Mouse (Mus musculus) hindbrain, embryonic 16.5 days (tissue): ENCODE measurements around the gene Mag. TPM values are rescaled to one million over a fixed set of nuclear protein-coding genes. Genes with fewer than 3 reads are reported as not detected.

Experiments
- ATAC-seq: fragments of 200-750 bp; cut with Nextera tagmentation; 2 replicates; pipeline ENCODE4 v1.8.0; 2017; ENCODE audit warnings: moderate TSS enrichment, moderate library complexity
- H3K27ac ChIP-seq: fragments of 300-500 bp; sonication (generic); 2 replicates; pipeline ENCODE4 v1.5.1; 2014; ENCODE audit warnings: low read depth, mild to moderate bottlenecking, control low read depth, low read length, moderate library complexity
- H3K27me3 ChIP-seq: fragments of 300-500 bp; sonication (generic); replicated peaks from 2 replicates; pipeline ENCODE4 v1.6.1; 2014; ENCODE audit warnings: low read length; ENCODE audit not compliant: control insufficient read depth, insufficient read depth
- H3K36me3 ChIP-seq: fragments of 300-500 bp; sonication (generic); 2 replicates; pipeline ENCODE4 v1.6.1; 2014; ENCODE audit warnings: mild to moderate bottlenecking, low read length, moderate library complexity, mixed read lengths; ENCODE audit not compliant: control insufficient read depth, insufficient read depth
- H3K4me1 ChIP-seq: fragments of 300-500 bp; sonication (generic); 2 replicates; pipeline ENCODE4 v1.6.1; 2014; ENCODE audit warnings: low read depth, low read length; ENCODE audit not compliant: control insufficient read depth, insufficient read depth
- H3K4me2 ChIP-seq: fragments of 300-500 bp; sonication (generic); 2 replicates; pipeline ENCODE4 v1.6.1; 2014; ENCODE audit warnings: mild to moderate bottlenecking, low read length, control low read depth, moderate library complexity
- H3K4me3 ChIP-seq: fragments of 300-500 bp; sonication (generic); 2 replicates; pipeline ENCODE4 v1.5.1; 2014; ENCODE audit warnings: mild to moderate bottlenecking, low read length, control low read depth, moderate library complexity
- H3K9ac ChIP-seq: fragments of 300-500 bp; sonication (generic); 2 replicates; pipeline ENCODE4 v1.6.1; 2014; ENCODE audit warnings: low read depth, mild to moderate bottlenecking, control low read depth, low read length, moderate library complexity
- H3K9me3 ChIP-seq: fragments of 300-500 bp; sonication (generic); 2 replicates; pipeline ENCODE4 v1.6.1; 2014; ENCODE audit warnings: mild to moderate bottlenecking, low read length, moderate library complexity; ENCODE audit not compliant: control insufficient read depth
- WGBS: fragments of 180-500 bp; shearing (Covaris S2); extraction: QIAGEN DNeasy Blood & Tissue Kit; methylation state at CpG from one replicate; pipeline ENCODE4 v1.1.7; 2014; 5-methylcytosine and 5-hydroxymethylcytosine counted together
- polyA plus RNA-seq: library from polyadenylated mRNA; unstranded; fragments of >200 nt; fragmentation: Nextera tagmentation; extraction: Ambion mirVana; gene quantifications from 2 replicates; pipeline ENCODE4 v1.2.1, GENCODE M21; 2015

Gene Mag
- polyA plus RNA-seq, 1 experiment from 2014 or later, result 5.8 TPM

GRCm38 (mm10) chr7:30916713-30917112 is 2.0 kb upstream of the Mag start:
- H3K9ac ChIP-seq, result no peak overlapping the region
- WGBS, result 32% methylated on average over 6 of the region's 6 CpGs
- H3K9me3 ChIP-seq, result no peaks in the 10 kb centered on the region
- H3K4me2 ChIP-seq, result no peak overlapping the region
- ATAC-seq, result no peak
- no peaks in the 10 kb centered on the region for H3K4me1 ChIP-seq
- H3K27me3 ChIP-seq, result no peaks in the 10 kb centered on the region
- H3K36me3 ChIP-seq, result no peaks in the 10 kb centered on the region
- H3K4me3 ChIP-seq, result no peak overlapping the region
- H3K27ac ChIP-seq, result no peak overlapping the region

DNA sequence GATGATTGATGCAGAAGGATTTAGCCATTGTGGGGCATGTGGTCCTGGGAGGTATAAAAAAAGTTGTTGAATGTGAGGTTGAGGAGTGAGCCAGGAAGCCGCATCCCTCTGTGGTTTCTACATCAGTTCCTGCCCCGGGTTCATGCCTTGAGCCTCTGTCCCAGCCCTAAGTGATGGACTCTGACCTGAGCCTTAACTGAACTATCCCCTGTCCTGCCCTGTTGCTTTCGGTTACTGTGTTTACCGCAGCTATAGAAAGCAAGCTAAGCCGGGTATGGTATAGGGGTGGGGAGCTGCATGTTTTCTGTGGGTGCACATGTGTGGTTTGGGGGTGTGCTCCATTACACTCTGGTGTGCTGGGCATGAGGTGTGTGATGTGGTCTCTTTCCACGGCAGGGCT is 4.9 kb downstream of the Mag start:
- Histone ChIP-seq H3K27me3 (no peaks in the 10 kb centered on the region), H3K36me3 (no peaks in the 10 kb centered on the region), H3K27ac (no peak overlapping the region), H3K4me3 (no peak overlapping the region), H3K9me3 (no peaks in the 10 kb centered on the region), H3K4me1 (0 out of 2 replicates have a peak, but pooled peaks cover 2% of the 10 kb centered on the region), H3K4me2 (no peak overlapping the region), H3K9ac (no peak overlapping the region)
- no peak for ATAC-seq
- WGBS, result 86% methylated on average over 6 of the region's 6 CpGs

GRCm38 (mm10) chr7:30908992-30909431 is 5.7 kb downstream of the Mag start:
- peak overlapping the region; percentile 26 for H3K4me3 ChIP-seq
- ATAC-seq, result peak; percentile 30; the same call in 1 of the 2 replicates
- H3K36me3 ChIP-seq, result no peaks in the 10 kb centered on the region
- H3K27me3 ChIP-seq, result no peaks in the 10 kb centered on the region
- peak overlapping the region; percentile 51 for H3K4me2 ChIP-seq
- 19% methylated on average over 15 of the region's 17 CpGs for WGBS
- H3K4me1 ChIP-seq, result 0 out of 2 replicates have a peak, but pooled peaks cover 2% of the 10 kb centered on the region
- H3K9ac ChIP-seq, result no peak overlapping the region; the same call in 1 of the 2 replicates
- no peak overlapping the region for H3K27ac ChIP-seq
- H3K9me3 ChIP-seq, result no peaks in the 10 kb centered on the region

- 3% methylated on average over 21 of the region's 26 CpGs for WGBS
- peak overlapping the region; percentile 44 for H3K9ac ChIP-seq
- no peaks in the 10 kb centered on the region for H3K9me3 ChIP-seq
- H3K27me3 ChIP-seq, result no peaks in the 10 kb centered on the region
- no peaks in the 10 kb centered on the region for H3K36me3 ChIP-seq
- ATAC-seq, result peak; percentile 61
- H3K27ac ChIP-seq, result no peak overlapping the region
- peak overlapping the region; percentile 26 for H3K4me3 ChIP-seq
- H3K4me2 ChIP-seq, result peak overlapping the region; percentile 51
- 0 out of 2 replicates have a peak, but pooled peaks cover 2% of the 10 kb centered on the region for H3K4me1 ChIP-seq
Observed at GRCm38 (mm10) chr7:30908277-30908991, 6.2 kb downstream of the Mag start.

GRCm38 (mm10) chr7:30904042-30904441 is 10.6 kb downstream of the Mag start:
- ATAC-seq, result no peak
- Histone ChIP-seq H3K27ac (no peak overlapping the region), H3K4me3 (no peak overlapping the region), H3K9me3 (no peaks in the 10 kb centered on the region), H3K9ac (no peak overlapping the region), H3K4me1 (0 out of 2 replicates have a peak, but pooled peaks cover 2% of the 10 kb centered on the region), H3K27me3 (no peaks in the 10 kb centered on the region), H3K36me3 (no peaks in the 10 kb centered on the region), H3K4me2 (no peak overlapping the region)
- 62% methylated on average over 4 of the region's 4 CpGs for WGBS

- no peaks in the 10 kb centered on the region for H3K36me3 ChIP-seq
- no peak overlapping the region for H3K27ac ChIP-seq
- H3K9ac ChIP-seq, result no peak overlapping the region
- WGBS, result 89% methylated on average over 3 of the region's 3 CpGs
- H3K9me3 ChIP-seq, result no peaks in the 10 kb centered on the region
- no peak for ATAC-seq
- H3K4me2 ChIP-seq, result no peak overlapping the region
- H3K4me1 ChIP-seq, result no peaks in the 10 kb centered on the region
- H3K4me3 ChIP-seq, result no peak overlapping the region
- H3K27me3 ChIP-seq, result no peaks in the 10 kb centered on the region
Observed at GRCm38 (mm10) chr7:30895217-30895616, 19.5 kb downstream of the Mag start.

GRCm38 (mm10) chr7:30892515-30892914 is 22.2 kb downstream of the Mag start:
- 72% methylated on average over 3 of the region's 3 CpGs for WGBS
- no peak for ATAC-seq
- no peak overlapping the region for H3K4me3 ChIP-seq
- no peak overlapping the region for H3K4me2 ChIP-seq
- H3K4me1 ChIP-seq, result no peaks in the 10 kb centered on the region
- H3K36me3 ChIP-seq, result no peaks in the 10 kb centered on the region
- H3K27ac ChIP-seq, result no peak overlapping the region
- H3K9me3 ChIP-seq, result no peaks in the 10 kb centered on the region
- H3K9ac ChIP-seq, result no peak overlapping the region
- H3K27me3 ChIP-seq, result no peaks in the 10 kb centered on the region

GRCm38 (mm10) chr7:30891746-30892145 is 22.9 kb downstream of the Mag start:
- Histone ChIP-seq H3K9me3 (no peaks in the 10 kb centered on the region), H3K4me3 (no peak overlapping the region), H3K27ac (no peak overlapping the region), H3K36me3 (no peaks in the 10 kb centered on the region), H3K4me1 (no peaks in the 10 kb centered on the region), H3K27me3 (no peaks in the 10 kb centered on the region), H3K9ac (no peak overlapping the region), H3K4me2 (no peak overlapping the region)
- ATAC-seq, result no peak
- 85% methylated on average over 9 of the region's 9 CpGs for WGBS

- Histone ChIP-seq H3K27me3 (no peaks in the 10 kb centered on the region), H3K4me3 (no peak overlapping the region), H3K4me1 (no peaks in the 10 kb centered on the region), H3K36me3 (no peaks in the 10 kb centered on the region), H3K4me2 (no peak overlapping the region), H3K9ac (no peak overlapping the region), H3K9me3 (no peaks in the 10 kb centered on the region), H3K27ac (no peak overlapping the region)
- 71% methylated on average over 2 of the region's 2 CpGs for WGBS
- ATAC-seq, result no peak
Observed at GRCm38 (mm10) chr7:30890681-30891080, 24.0 kb downstream of the Mag start.
